Mouse (Mus musculus): ENCODE results near the gene Cxcr5. TPM values are rescaled to one million over a fixed set of nuclear protein-coding genes. Genes with fewer than 3 reads are reported as not detected.

Gene Cxcr5
- total RNA-seq (2014; rRNA removed) (not detected in 2 replicates), polyA plus RNA-seq (2015; fragmentation: Nextera tagmentation; extraction: Ambion mirVana) (not detected in 2 replicates)

- Histone ChIP-seq H3K4me2 (ENCODE audit: low read depth, low read length) (no peak within 1 kb of the TSS), H3K9ac (replicated peaks; ENCODE audit: low read length) (no peak within 1 kb of the TSS), H3K4me1 (ENCODE audit: insufficient read depth, low read length) (no peaks in the 10 kb centered on the region), H3K27ac (no peak within 1 kb of the TSS), H3K4me3 (ENCODE audit: low read length) (no peak within 1 kb of the TSS), H3K27me3 (ENCODE audit: insufficient read depth, low read length) (no peaks in the 10 kb centered on the region), H3K9me3 (ENCODE audit: low read length) (no peaks in the 10 kb centered on the region), H3K36me3 (ENCODE audit: insufficient read depth, low read length) (no peaks in the 10 kb centered on the region)
- no peak for TF ChIP-seq CTCF (IDR thresholded peaks at IDR 0.05; ENCODE audit: low read depth)
- ATAC-seq: no peak
- WGBS: 41% methylated on average over 4 of the region's 4 CpGs
- DNase-seq (ENCODE audit: low spot score): peak; percentile 17
Measured at GRCm38 (mm10) chr9:44561597-44561996, at the start of gene Cxcr5. Gene Cxcr5 (minus strand): TSS chr9:44561877.

GRCm38 (mm10) chr9:44610371-44610770 lies 48.7 kb upstream of the Cxcr5 start:
- 97% methylated on average over 25 of the region's 25 CpGs for WGBS
- ATAC-seq: no peak

GRCm38 (mm10) chr9:44607306-44607705 lies 45.6 kb upstream of the Cxcr5 start:
- H3K36me3 ChIP-seq (ENCODE audit: insufficient read depth, low read length): peaks cover 5% of the 10 kb centered on the region; the same call in 1 of the 2 replicates
- peak overlapping the region; percentile 90 for H3K4me2 ChIP-seq (ENCODE audit: low read depth, low read length)
- 0 out of 2 replicates have a peak, but pooled peaks cover 5% of the 10 kb centered on the region for H3K4me1 ChIP-seq (ENCODE audit: insufficient read depth, low read length)
- no peak overlapping the region for H3K27ac ChIP-seq
- DNase-seq (ENCODE audit: low spot score): no peak
- H3K4me3 ChIP-seq (ENCODE audit: low read length): 0 out of 2 replicates have a peak overlapping the region, but pooled peaks have one; percentile 0
- H3K9ac ChIP-seq (replicated peaks; ENCODE audit: low read length): no peak overlapping the region
- no peaks in the 10 kb centered on the region for H3K9me3 ChIP-seq (ENCODE audit: low read length)
- no peak for ATAC-seq
- H3K27me3 ChIP-seq (ENCODE audit: insufficient read depth, low read length): no peaks in the 10 kb centered on the region
- WGBS: 49% methylated on average over 4 of the region's 4 CpGs
- TF ChIP-seq CTCF (IDR thresholded peaks at IDR 0.05; ENCODE audit: low read depth): no peak

More at GRCm38 (mm10) chr9:44610371-44610770, 48.7 kb upstream of the Cxcr5 start:
- no peaks in the 10 kb centered on the region for H3K27me3 ChIP-seq (ENCODE audit: insufficient read depth, low read length)
- peaks cover 14% of the 10 kb centered on the region for H3K36me3 ChIP-seq (ENCODE audit: insufficient read depth, low read length)
- 0 out of 2 replicates have a peak, but pooled peaks cover 5% of the 10 kb centered on the region for H3K4me1 ChIP-seq (ENCODE audit: insufficient read depth, low read length)
- TF ChIP-seq CTCF (IDR thresholded peaks at IDR 0.05; ENCODE audit: low read depth): no peak
- no peak overlapping the region for H3K27ac ChIP-seq
- H3K4me3 ChIP-seq (ENCODE audit: low read length): no peak overlapping the region
- H3K4me2 ChIP-seq (ENCODE audit: low read depth, low read length): no peak overlapping the region
- no peak for DNase-seq (ENCODE audit: low spot score)
- H3K9ac ChIP-seq (replicated peaks; ENCODE audit: low read length): no peak overlapping the region
- no peaks in the 10 kb centered on the region for H3K9me3 ChIP-seq (ENCODE audit: low read length)

- no peak overlapping the region for H3K27ac ChIP-seq
- 0 out of 2 replicates have a peak, but pooled peaks cover 5% of the 10 kb centered on the region for H3K4me1 ChIP-seq (ENCODE audit: insufficient read depth, low read length)
- no peak for TF ChIP-seq CTCF (IDR thresholded peaks at IDR 0.05; ENCODE audit: low read depth)
- peak overlapping the region; percentile 94 for H3K4me3 ChIP-seq (ENCODE audit: low read length)
- H3K4me2 ChIP-seq (ENCODE audit: low read depth, low read length): peak overlapping the region; percentile 90
- no peak overlapping the region for H3K9ac ChIP-seq (replicated peaks; ENCODE audit: low read length)
- H3K36me3 ChIP-seq (ENCODE audit: insufficient read depth, low read length): peaks cover 5% of the 10 kb centered on the region; the same call in 1 of the 2 replicates
- H3K27me3 ChIP-seq (ENCODE audit: insufficient read depth, low read length): no peaks in the 10 kb centered on the region
- WGBS: 56% methylated on average over 4 of the region's 4 CpGs
- DNase-seq (ENCODE audit: low spot score): no peak
- H3K9me3 ChIP-seq (ENCODE audit: low read length): no peaks in the 10 kb centered on the region
- no peak for ATAC-seq
Measured at GRCm38 (mm10) chr9:44606646-44607045, 45.0 kb upstream of the Cxcr5 start.

- H3K9me3 ChIP-seq (ENCODE audit: low read length): no peaks in the 10 kb centered on the region
- peak overlapping the region; percentile 100 for H3K27ac ChIP-seq
- H3K4me2 ChIP-seq (ENCODE audit: low read depth, low read length): peak overlapping the region; percentile 90
- H3K9ac ChIP-seq (replicated peaks; ENCODE audit: low read length): peak overlapping the region; percentile 100
- under 1% methylated on average over 13 of the region's 13 CpGs for WGBS
- H3K4me3 ChIP-seq (ENCODE audit: low read length): peak overlapping the region; percentile 94
- H3K36me3 ChIP-seq (ENCODE audit: insufficient read depth, low read length): peaks cover 4% of the 10 kb centered on the region; the same call in 1 of the 2 replicates
- ATAC-seq (no peak), DNase-seq (ENCODE audit: low spot score) (peak; percentile 15)
- 0 out of 2 replicates have a peak, but pooled peaks cover 5% of the 10 kb centered on the region for H3K4me1 ChIP-seq (ENCODE audit: insufficient read depth, low read length)
- TF ChIP-seq CTCF (IDR thresholded peaks at IDR 0.05; ENCODE audit: low read depth): no peak
- no peaks in the 10 kb centered on the region for H3K27me3 ChIP-seq (ENCODE audit: insufficient read depth, low read length)
Measured at GRCm38 (mm10) chr9:44605616-44606165, 44.0 kb upstream of the Cxcr5 start.

- no peaks in the 10 kb centered on the region for H3K9me3 ChIP-seq (ENCODE audit: low read length)
- H3K27ac ChIP-seq: peak within 1 kb of the TSS; percentile 100
- H3K4me3 ChIP-seq (ENCODE audit: low read length): peak within 1 kb of the TSS; percentile 94
- peak within 1 kb of the TSS; percentile 100 for H3K9ac ChIP-seq (replicated peaks; ENCODE audit: low read length)
- peak; percentile 84 for ATAC-seq
- 0 out of 2 replicates have a peak, but pooled peaks cover 5% of the 10 kb centered on the region for H3K4me1 ChIP-seq (ENCODE audit: insufficient read depth, low read length)
- WGBS: under 1% methylated on average over 59 of the region's 80 CpGs
- no peak for TF ChIP-seq CTCF (IDR thresholded peaks at IDR 0.05; ENCODE audit: low read depth)
- no peaks in the 10 kb centered on the region for H3K36me3 ChIP-seq (ENCODE audit: insufficient read depth, low read length)
- DNase-seq (ENCODE audit: low spot score): peak; percentile 87
- peak within 1 kb of the TSS; percentile 90 for H3K4me2 ChIP-seq (ENCODE audit: low read depth, low read length)
- no peaks in the 10 kb centered on the region for H3K27me3 ChIP-seq (ENCODE audit: insufficient read depth, low read length)
Measured at GRCm38 (mm10) chr9:44604779-44605615, 43.3 kb upstream of the Cxcr5 start, which contains the start of gene Ddx6. Gene Ddx6 (plus strand): TSS chr9:44604892.
